Mouse (Mus musculus): ENCODE results near the gene Gsx2. TPM values are rescaled to one million over a fixed set of nuclear protein-coding genes. Genes with fewer than 3 reads are reported as not detected.

Gsx2 gene
- total RNA-seq, 2 experiments from 2014 or later, result not detected

- intact Hi-C loops (cut with DNase I), result no loop called here
- no peak for DNase-seq
These were observed 641 bp upstream of the Gsx2 start for GRCm38 (mm10) chr5:75074537-75075382.

- DNase-seq, result no peak
- intact Hi-C loops (cut with DNase I), result no loop called here
These were observed 1.1 kb downstream of the Gsx2 start for GRCm38 (mm10) chr5:75076326-75077050.

GRCm38 (mm10) chr5:75077051-75077380, 1.6 kb downstream of the Gsx2 start:
- intact Hi-C loops (cut with DNase I), result no loop called here
- no peak for DNase-seq

- intact Hi-C loops (cut with DNase I), result no loop called here
- DNase-seq, result no peak
These were observed 4.2 kb downstream of the Gsx2 start for GRCm38 (mm10) chr5:75079564-75079963.

GRCm38 (mm10) chr5:75082439-75082838, 7.0 kb downstream of the Gsx2 start:
- DNase-seq, result no peak
- intact Hi-C loops (cut with DNase I), result no loop called here

GRCm38 (mm10) chr5:75083061-75083460, 7.7 kb downstream of the Gsx2 start:
- no peak for DNase-seq
- intact Hi-C loops (cut with DNase I), result no loop called here

GRCm38 (mm10) chr5:75083591-75084392, 8.4 kb downstream of the Gsx2 start:
- intact Hi-C loops (cut with DNase I), result no loop called here
- DNase-seq, result no peak

GRCm38 (mm10) chr5:75084393-75084870, 9.0 kb downstream of the Gsx2 start:
- DNase-seq, result no peak
- intact Hi-C loops (cut with DNase I), result no loop called here

- intact Hi-C loops (cut with DNase I), result no loop called here
- DNase-seq, result no peak
These were observed 9.6 kb downstream of the Gsx2 start for GRCm38 (mm10) chr5:75084871-75085520.

GRCm38 (mm10) chr5:75085521-75085875, 10.1 kb downstream of the Gsx2 start:
- no peak for DNase-seq
- intact Hi-C loops (cut with DNase I), result no loop called here

- no peak for DNase-seq
- intact Hi-C loops (cut with DNase I), result no loop called here
These were observed 10.5 kb downstream of the Gsx2 start for GRCm38 (mm10) chr5:75085906-75086305.

- intact Hi-C loops (cut with DNase I), result no loop called here
- no peak for DNase-seq
These were observed 31.1 kb downstream of the Gsx2 start for GRCm38 (mm10) chr5:75106511-75106910.

- intact Hi-C loops (cut with DNase I), result no loop called here
- no peak for DNase-seq
These were observed 34.0 kb downstream of the Gsx2 start for GRCm38 (mm10) chr5:75109368-75109767.

- intact Hi-C loops (cut with DNase I), result no loop called here
- DNase-seq, result no peak
These were observed 36.4 kb downstream of the Gsx2 start for GRCm38 (mm10) chr5:75111781-75112180.

GRCm38 (mm10) chr5:75118840-75119239, 43.4 kb downstream of the Gsx2 start:
- intact Hi-C loops (cut with DNase I), result no loop called here

GRCm38 (mm10) chr5:75121646-75122045, 46.2 kb downstream of the Gsx2 start:
- intact Hi-C loops (cut with DNase I), result no loop called here
- DNase-seq, result peak; percentile 62 to 64

More at GRCm38 (mm10) chr5:75118840-75119239, 43.4 kb downstream of the Gsx2 start:
- no peak for DNase-seq

Other genes starting within 250 kb of the Gsx2 start
- 10 to 100 TPM; 27.7 to 29.3 TPM for gene Chic2, start 30.8 kb upstream of the Gsx2 start, total RNA-seq (2021)
- gene Pdgfra, start 76.7 kb downstream of the Gsx2 start, total RNA-seq (2021), result 10 to 100 TPM; 43.3 to 51.1 TPM

Data from heart, postnatal 10 days (tissue).